Comparison of ENCODE assay signal across 19 mouse cellular contexts in the genomic region with DNA sequence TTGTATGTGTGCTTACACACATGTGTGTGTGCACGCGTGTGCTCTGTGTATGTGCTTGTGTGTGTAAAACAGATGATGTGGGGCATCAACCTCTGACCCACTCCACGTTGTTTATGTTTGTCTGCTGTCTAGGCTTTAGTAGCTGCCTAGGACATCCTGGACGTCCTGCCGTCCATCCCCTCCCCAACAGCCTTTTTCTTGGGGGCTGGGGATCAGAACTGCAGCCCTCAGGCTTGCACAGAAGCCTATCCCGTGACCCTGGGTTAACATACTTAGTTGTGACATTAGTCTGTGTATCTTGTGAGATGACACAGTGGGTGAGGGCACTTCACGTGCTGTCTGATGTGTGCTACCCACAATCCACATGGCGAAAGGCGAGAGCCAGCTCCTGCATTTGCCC.
"Had no signal": no experiment of that assay in that cellular context is flagged by ENCODE, and none has a peak within 500 bp of the region (broad histone marks: within the 10 kb centered on the region; RNA-seq: fewer than 3 reads in every experiment).

No protein-coding gene starts in this region.

- H3K27ac ChIP-seq: midbrain, embryonic 10.5 days; midbrain, embryonic 12.5 days; neural tube, embryonic 13.5 days; neural tube, embryonic 15.5 days had no signal

- H3K9me3 ChIP-seq: midbrain, embryonic 10.5 days; midbrain, embryonic 12.5 days; neural tube, embryonic 13.5 days; neural tube, embryonic 15.5 days had no signal

- DNase-seq: lung, adult 18-20 months; lung, embryonic 14.5 days; lung, postnatal 10 days; lung, postnatal 4 days; midbrain, embryonic 14.5 days; retina, postnatal 1 day; right cerebral cortex, adult 18-20 months; right cerebral cortex, postnatal 25 days; right cerebral cortex, postnatal 4 days; spleen, adult 18-20 months; thymus, adult 18-20 months; thymus, postnatal 14 days; thymus, postnatal 36 days had no signal

- ATAC-seq: midbrain, embryonic 16.5 days had no signal

- H3K4me2 ChIP-seq: lung, embryonic 14.5 days; midbrain, embryonic 12.5 days; neural tube, embryonic 13.5 days; neural tube, embryonic 15.5 days had no signal

- H3K27me3 ChIP-seq: midbrain, embryonic 12.5 days; neural tube, embryonic 13.5 days; neural tube, embryonic 15.5 days had no signal

- H3K9ac ChIP-seq: lung, embryonic 14.5 days; midbrain, embryonic 12.5 days; neural tube, embryonic 13.5 days; neural tube, embryonic 15.5 days had no signal

- H3K4me3 ChIP-seq: midbrain, embryonic 10.5 days; midbrain, embryonic 12.5 days; myocyte; neural tube, embryonic 13.5 days; neural tube, embryonic 15.5 days had no signal

- H3K4me1 ChIP-seq: midbrain, embryonic 10.5 days; midbrain, embryonic 12.5 days; neural tube, embryonic 13.5 days; neural tube, embryonic 15.5 days had no signal
